Mouse (Mus musculus): ENCODE results near the gene Prr12.

GRCm38 (mm10) chr7:45015957-45016612 is 36.6 kb downstream of the Prr12 start, which contains the start of gene Scaf1:
- no peak for TF ChIP-seq GATA1 (IDR thresholded peaks at IDR 0.05; ENCODE audit: borderline replicate concordance, low read length)
- TF ChIP-seq FLI1 (IDR thresholded peaks at IDR 0.05; ENCODE audit: low read length): no peak
